Mouse (Mus musculus): ENCODE results near the gene Gm7694.

The Gm7694 gene

DNA sequence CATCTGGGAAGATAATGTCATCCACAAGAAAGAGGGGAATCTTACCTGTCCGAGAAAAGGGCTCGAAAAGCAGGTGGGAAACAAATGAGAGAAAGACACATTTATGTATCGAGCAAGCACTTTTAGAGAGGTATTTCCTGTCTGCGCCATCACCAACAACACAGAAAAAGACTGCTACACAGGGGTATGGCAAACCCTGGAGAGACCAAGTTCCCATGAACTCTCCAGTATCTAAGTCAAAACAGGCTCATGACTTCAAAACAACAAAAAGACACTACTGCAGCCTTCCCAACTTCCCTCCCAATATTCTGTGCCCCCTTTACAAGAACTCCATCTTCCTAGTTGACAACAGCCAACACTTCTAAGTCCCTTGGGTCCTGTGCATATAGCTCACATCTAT lies at the start of gene Gm7694:
Gene Gm7694, minus strand, starts transcription at position 101 of the 400 bp plus-strand sequence.
- DNase-seq, result no peak

GRCm38 (mm10) chr1:170353335-170353734 lies 47.2 kb upstream of the Gm7694 start:
- DNase-seq, result no peak

DNA sequence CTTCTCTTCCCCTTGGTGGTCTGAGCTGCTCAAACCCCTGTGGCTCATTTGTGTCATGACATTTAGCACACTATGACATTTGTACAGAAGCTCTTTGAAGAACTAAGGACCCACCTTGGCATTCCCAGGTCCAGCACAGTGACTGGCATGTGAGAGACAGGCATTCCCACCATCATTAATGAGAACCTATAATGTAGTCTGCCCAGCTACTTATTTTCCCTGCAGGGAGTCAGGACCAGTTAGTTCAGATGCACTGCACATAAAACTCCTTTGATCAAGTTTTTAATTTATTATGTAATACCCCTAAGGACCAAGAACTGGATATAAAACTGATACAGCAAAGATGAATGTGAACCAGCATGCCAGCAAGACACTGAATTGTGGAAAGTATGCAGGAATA lies 44.9 kb upstream of the Gm7694 start:
- DNase-seq, result no peak

DNA sequence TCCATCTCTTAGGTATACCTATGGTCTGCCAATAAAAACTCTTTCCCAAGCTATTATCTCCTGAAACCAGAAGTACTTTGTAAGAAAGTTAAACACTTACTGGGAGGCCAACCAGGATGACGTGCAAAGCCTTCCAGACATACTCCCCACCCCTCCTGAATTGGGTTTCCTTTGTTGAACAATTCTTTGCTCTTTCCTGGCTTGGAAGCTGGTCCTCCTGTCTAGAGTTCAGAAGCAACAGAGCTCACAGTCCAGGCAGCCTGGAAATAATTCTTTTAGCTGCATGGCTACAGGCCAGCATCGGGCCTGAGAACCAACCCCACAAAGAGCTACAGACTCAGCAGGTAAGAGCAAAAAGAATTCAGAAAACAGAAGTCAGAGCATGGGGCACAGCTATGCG lies 40.1 kb upstream of the Gm7694 start:
- no peak for DNase-seq

DNA sequence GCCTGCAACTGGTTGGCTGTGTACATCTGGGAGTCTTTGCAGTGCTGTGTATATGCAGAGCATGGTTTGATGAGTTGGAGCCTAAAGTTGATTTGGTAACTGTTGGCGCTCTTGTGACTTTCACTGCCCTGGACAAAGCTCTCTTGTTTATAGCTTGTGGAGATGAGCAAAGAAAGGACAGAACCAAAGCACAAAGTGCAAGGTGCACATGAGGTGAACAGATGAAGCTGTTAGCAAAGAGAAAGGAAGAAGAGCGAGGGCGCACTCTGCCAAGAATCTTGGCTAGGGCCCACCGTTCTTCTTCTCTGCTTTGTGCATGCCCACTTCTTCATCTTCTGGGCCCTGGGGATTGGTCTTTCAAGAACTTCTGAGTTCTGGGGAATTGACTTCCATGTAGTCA lies 37.8 kb upstream of the Gm7694 start:
- no peak for DNase-seq

DNA sequence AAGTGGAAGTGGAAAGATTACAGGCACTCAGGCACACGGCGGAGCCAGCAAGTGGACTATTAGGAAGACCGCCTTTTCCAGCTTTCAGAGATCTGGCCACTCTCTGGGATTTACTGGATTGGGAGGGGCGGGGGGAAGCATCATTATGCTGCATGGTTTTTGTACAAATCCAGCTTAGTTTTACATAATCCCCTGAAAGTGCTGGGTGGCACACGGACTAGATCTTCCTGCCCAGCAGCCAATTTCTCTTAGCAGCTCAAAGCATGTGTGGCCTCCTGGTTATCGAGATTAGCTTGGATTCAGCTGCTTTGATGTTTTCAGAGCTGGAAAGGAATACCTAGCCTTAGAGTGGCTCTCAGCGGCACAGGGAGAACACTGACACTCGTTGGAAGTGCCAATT lies 36.9 kb upstream of the Gm7694 start:
- no peak for DNase-seq

DNA sequence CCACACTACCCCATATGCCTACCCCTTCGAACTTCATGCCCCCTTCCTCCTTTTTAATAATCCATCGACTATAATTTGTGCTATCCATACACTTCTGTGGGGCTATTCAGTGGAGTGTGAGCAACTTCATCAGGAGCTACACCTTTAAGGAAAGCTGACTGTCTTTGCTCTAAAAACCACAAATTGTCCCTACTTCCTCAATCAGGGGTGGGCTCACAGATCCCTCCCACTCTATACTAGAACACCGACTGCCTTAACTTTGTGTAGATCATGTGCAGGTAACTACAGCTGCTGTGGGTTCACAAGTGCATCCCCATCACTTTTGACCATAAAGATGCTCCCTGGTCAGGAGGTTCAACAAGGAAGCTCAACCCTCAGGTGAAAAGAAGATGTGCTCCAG lies 33.8 kb upstream of the Gm7694 start:
- DNase-seq, result no peak

DNA sequence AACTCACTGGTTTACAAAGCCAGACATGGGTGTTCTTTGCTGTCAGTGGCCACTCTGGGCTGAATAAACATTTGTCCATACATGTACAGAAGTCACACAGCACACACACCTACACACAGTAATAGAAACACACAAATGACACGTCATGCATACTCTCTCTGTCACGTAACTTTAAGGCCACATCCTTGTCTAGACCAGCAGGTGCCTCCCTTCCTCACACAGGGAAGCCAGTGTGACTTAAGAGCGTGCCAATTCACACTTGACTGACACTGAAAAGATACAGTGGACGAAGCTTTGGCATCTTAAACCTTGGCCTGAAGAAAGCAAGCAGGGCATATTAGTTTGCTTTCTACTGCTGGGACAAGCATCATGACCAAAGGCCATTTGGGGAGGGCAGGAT lies 26.6 kb upstream of the Gm7694 start:
- no peak for DNase-seq

DNA sequence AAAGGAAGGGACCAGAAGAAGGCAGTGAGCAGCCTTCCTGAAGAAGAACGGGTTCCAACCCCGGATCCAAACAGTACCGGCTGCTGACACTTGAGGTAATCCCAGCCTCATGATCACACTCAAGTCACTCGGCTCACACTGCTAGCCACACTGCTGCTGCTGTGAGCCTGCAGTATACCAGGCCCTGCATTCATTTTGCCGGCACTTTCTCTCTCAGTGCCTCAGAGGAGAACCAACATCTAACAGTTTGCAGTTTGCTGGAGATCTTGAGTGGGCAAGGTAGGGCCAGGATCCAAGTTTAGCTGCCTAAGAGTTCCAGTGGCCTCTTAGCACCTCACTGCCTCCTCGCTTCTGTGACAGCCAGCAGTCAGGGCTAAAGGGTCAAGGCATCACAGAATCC lies 25.8 kb upstream of the Gm7694 start:
- no peak for DNase-seq

- DNase-seq, result no peak
These were observed 19.1 kb upstream of the Gm7694 start for GRCm38 (mm10) chr1:170325277-170325676.

DNA sequence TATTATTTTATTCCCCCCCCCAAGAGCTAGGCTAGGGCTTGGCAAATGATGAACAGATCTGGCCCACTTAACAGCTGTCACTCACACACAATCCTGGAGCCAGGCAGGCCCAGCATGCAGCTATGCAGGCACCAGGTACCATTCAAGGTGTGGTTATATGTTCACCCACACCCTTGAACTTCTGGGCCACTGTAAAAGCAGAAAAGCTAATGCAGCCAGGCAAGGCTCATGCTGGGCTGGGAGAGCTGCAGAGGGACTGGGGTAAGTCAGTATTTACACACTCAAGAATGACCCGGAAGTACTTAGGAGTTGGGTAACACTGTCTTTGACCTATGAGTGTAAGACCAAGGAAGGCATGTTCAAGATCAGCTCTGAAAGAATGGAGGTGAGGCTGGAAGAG lies 18.2 kb upstream of the Gm7694 start:
- no peak for DNase-seq

DNA sequence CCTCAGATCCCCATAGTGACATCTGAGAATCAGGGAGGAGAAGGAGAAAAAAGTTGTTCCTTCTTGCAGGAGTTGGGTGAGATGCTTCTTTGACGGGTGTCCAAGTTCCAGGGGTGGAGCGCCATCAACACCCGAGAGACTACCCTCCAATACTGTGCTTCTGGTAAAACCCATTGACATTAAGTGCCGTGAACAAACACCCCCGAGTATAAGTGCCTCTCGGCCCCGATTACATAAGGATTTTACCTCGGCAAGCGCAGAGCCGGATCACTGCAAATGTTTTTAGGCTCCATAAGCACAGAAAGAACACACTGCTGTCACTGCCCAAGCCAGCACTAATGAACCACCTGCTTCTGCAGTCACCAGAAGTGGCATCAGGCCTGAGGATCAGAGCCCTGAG lies 16.9 kb upstream of the Gm7694 start:
- no peak for DNase-seq

GRCm38 (mm10) chr1:170322046-170322445 lies 15.9 kb upstream of the Gm7694 start:
- DNase-seq, result no peak

DNA sequence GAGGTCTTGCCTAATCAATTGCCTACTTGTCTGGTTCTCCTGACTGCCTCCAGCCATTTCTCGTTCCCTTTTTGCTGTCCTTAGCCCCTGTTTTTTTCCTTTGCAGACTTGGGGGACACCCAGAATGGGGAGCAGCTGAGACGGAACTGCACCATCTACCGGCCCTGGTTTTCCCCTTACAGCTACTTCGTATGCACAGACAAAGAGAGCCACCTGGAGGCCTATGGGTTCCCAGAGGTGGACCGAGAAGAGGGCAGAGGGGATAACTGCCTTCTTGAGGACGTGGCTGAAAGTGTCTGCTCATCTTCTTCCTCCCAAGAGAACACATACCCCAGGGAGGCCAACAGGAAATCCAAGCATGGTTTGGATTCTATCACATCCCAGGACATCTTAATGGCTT lies 5.3 kb upstream of the Gm7694 start:
- no peak for DNase-seq

GRCm38 (mm10) chr1:170308503-170308902 lies 2.4 kb upstream of the Gm7694 start, which contains the start of gene Spata46:
Spata46 (plus strand) TSS chr1:170308803.
- no peak for DNase-seq

DNA sequence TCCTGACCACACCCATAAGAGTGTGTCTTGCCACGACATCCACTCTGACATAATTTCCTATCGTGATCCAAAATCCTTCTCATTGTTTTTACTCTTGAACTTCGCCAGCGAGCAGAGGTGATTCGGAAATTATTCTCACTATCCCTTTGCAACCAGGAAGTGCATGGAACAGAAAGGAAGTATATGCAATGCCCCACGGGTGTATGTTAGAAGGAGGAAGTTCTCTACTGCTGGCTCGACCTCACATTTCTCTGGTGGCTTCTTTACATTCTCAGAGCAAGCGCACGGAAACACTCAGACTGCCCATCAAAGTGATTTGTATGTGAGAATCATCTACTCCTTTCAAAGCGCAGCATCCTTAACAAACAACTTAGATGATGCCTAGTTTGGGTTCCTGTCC lies 1.1 kb downstream of the Gm7694 start:
- no peak for DNase-seq

DNA sequence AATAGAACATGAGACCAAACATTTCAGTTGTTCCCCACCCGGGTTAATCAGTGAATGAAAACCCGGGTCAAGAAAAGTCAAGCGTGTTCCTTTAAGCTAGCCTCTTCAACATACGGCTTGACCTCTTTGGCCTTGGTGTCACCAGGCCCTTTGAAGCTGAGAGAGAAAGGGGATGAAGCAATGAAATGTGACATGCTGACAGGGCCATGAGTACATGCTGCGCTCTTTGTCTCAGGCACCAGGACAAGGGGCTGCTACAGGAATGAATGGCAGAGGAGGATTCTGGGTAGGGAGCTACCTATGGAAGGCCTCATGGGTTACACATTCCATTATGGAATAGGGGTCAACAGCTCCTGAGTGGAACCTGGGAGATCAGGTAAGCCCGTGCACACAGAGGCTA lies 3.0 kb downstream of the Gm7694 start:
- DNase-seq, result no peak

- DNase-seq, result no peak
These were observed 3.7 kb downstream of the Gm7694 start for GRCm38 (mm10) chr1:170302456-170302855.

DNA sequence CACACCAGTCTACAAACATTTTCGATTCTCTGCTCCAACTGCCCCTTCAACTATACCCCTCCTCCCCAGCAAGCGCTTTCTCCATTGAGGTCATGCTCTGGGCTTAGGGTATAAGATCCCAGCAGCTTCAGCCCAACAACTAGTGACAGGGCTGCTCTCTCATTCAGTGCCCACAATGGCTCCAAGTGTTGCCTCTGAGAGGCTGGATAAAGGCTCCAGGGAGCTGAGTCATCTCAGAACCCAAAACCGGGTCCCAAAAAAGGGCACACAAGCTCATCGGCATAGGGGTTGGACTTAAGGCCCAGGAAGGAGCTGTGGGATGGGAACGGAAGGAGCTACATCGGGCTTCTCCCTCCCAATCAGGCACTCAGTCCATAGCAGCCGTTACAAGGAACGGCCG lies 4.4 kb downstream of the Gm7694 start:
- DNase-seq, result no peak

- DNase-seq, result no peak
These were observed 6.6 kb downstream of the Gm7694 start for GRCm38 (mm10) chr1:170299496-170299895.

- no peak for DNase-seq
These were observed 11.2 kb downstream of the Gm7694 start for GRCm38 (mm10) chr1:170294786-170295570.

- no peak for DNase-seq
These were observed 12.9 kb downstream of the Gm7694 start for GRCm38 (mm10) chr1:170293257-170293656.

DNA sequence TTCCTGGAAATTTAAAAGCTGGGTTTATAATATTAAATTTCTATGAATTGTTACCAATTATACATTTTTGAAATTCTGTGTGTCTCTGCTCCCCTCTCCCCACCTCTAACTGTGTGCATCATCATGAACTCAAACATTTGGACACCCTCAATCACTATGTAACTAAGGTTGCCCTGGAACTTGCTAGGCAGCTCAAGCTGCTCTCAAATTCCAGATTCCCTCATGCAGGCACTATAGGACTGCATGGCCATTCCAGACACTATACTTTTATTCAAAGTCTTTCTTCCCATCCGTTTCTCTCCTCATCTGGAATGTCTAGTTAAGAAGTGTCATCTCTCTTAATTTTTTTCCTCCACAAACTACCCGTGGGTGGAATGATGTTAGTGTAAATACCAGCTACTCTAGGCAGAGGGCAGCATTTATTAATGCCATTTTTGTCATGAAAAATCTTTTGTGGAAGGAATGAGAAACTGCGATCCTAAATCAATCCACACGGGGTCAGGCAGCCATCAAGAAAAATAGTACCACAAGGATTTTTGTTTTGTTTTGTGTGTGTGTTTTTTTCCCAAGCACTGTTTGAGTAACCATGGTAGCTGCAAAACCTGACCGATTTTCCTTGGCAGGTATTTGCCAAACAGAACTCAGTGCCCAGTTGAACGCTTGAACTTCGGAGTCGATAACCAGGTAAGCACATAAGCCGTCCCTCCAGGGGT lies 13.7 kb downstream of the Gm7694 start:
- DNase-seq, result peak; percentile 40

GRCm38 (mm10) chr1:170282415-170283129 lies 23.6 kb downstream of the Gm7694 start:
- DNase-seq, result no peak

Data from right cerebral cortex, postnatal 4 days (tissue).